Mouse (Mus musculus) myocyte (in vitro differentiated cells): ENCODE results near the gene Mybpc1. TPM values are rescaled to one million over a fixed set of nuclear protein-coding genes. Genes with fewer than 3 reads are reported as not detected.

Source experiments
- H3K27me3 ChIP-seq: one replicate; pipeline ENCODE4 v1.6.1; 2011; ENCODE audit not compliant: control insufficient read depth, insufficient read depth, insufficient read length
- H3K36me3 ChIP-seq: one replicate; pipeline ENCODE4 v1.6.1; 2011; ENCODE audit not compliant: control insufficient read depth, insufficient read depth
- H3K4me2 ChIP-seq: one replicate; pipeline ENCODE4 v1.6.1; 2011; ENCODE audit warnings: low read depth, control low read depth
- H3K4me3 ChIP-seq: one replicate; pipeline ENCODE4 v1.5.1; 2011; ENCODE audit warnings: mild to moderate bottlenecking, control low read depth, moderate library complexity
- H3K79me2 ChIP-seq: one replicate; pipeline ENCODE4 v1.6.1; 2011; ENCODE audit not compliant: control insufficient read depth, insufficient read depth
- H3ac ChIP-seq: one replicate; pipeline ENCODE4 v1.6.1; 2011; ENCODE audit not compliant: control insufficient read depth, insufficient read length
- CEBPB ChIP-seq: IDR thresholded peaks from 2 replicates; pipeline ENCODE4 v1.6.1; 2011; ENCODE audit warnings: mild to moderate bottlenecking, moderate library complexity; ENCODE audit not compliant: poor library complexity, insufficient read depth, severe bottlenecking
- E2F4 ChIP-seq: IDR thresholded peaks from one replicate; pipeline ENCODE4 v1.6.1; 2011; ENCODE audit warnings: mild to moderate bottlenecking, control low read depth, moderate library complexity; ENCODE audit not compliant: insufficient read depth
- MAX ChIP-seq: IDR thresholded peaks from one replicate; pipeline ENCODE4 v1.6.1; 2011; ENCODE audit warnings: low read depth, mild to moderate bottlenecking, control low read depth
- MYOD1 ChIP-seq, 3 experiments: IDR thresholded peaks; one replicate each; pipeline ENCODE4 v1.6.1; 2011; ENCODE audit warnings: control low read depth in 2 of 3, low read depth in 2 of 3, mild to moderate bottlenecking in 2 of 3, moderate library complexity in 1 of 3; ENCODE audit not compliant: insufficient read length in 2 of 3, control insufficient read depth in 1 of 3
- MYOG ChIP-seq, 3 experiments: IDR thresholded peaks; one replicate each; pipeline ENCODE4 v1.6.1; 2011; ENCODE audit warnings: control low read depth in 2 of 3, low read depth in 2 of 3, mild to moderate bottlenecking in 2 of 3; ENCODE audit not compliant: insufficient read length in 2 of 3, control insufficient read depth in 1 of 3, insufficient read depth in 1 of 3
- POLR2A ChIP-seq: IDR thresholded peaks from one replicate; pipeline ENCODE4 v1.6.1; 2011; ENCODE audit warnings: low read depth, mild to moderate bottlenecking, control low read depth, moderate library complexity; ENCODE audit not compliant: insufficient read length
- POLR2AphosphoS2 ChIP-seq: IDR thresholded peaks from one replicate; pipeline ENCODE4 v1.6.1; 2011; ENCODE audit warnings: low read depth, control low read depth; ENCODE audit not compliant: insufficient read length
- REST ChIP-seq: IDR thresholded peaks from one replicate; pipeline ENCODE4 v1.6.1; 2011; ENCODE audit warnings: mild to moderate bottlenecking, control low read depth, moderate library complexity; ENCODE audit not compliant: insufficient read depth, insufficient read length
- SRF ChIP-seq: IDR thresholded peaks from one replicate; pipeline ENCODE4 v1.6.1; 2011; ENCODE audit warnings: low read depth; ENCODE audit not compliant: control insufficient read depth, insufficient read length
- TCF12 ChIP-seq: IDR thresholded peaks from one replicate; pipeline ENCODE4 v1.6.1; 2011; ENCODE audit warnings: mild to moderate bottlenecking, control low read depth; ENCODE audit not compliant: poor library complexity, insufficient read depth, severe bottlenecking
- TCF3 ChIP-seq: IDR thresholded peaks from one replicate; pipeline ENCODE4 v1.6.1; 2011; ENCODE audit warnings: low read depth, control low read depth; ENCODE audit not compliant: insufficient read length
- USF1 ChIP-seq: IDR thresholded peaks from one replicate; pipeline ENCODE4 v1.6.1; 2011; ENCODE audit warnings: low read depth, mild to moderate bottlenecking, control low read depth, moderate library complexity
- polyA plus RNA-seq: library from polyadenylated mRNA; unstranded; fragments of >200 nt; fragmentation: generic; extraction: Trizol; gene quantifications from one replicate; pipeline ENCODE4 v1.2.1, GENCODE M21; 2012; ENCODE audit warnings: missing spikeins

Mybpc1 gene
- polyA plus RNA-seq, 1 experiment, result 21.9 TPM

- Histone ChIP-seq H3ac (no peak overlapping the region), H3K4me2 (no peak overlapping the region), H3K4me3 (no peak overlapping the region), H3K27me3 (no peaks in the 10 kb centered on the region), H3K79me2 (no peaks in the 10 kb centered on the region), H3K36me3 (no peaks in the 10 kb centered on the region)
- TF ChIP-seq POLR2AphosphoS2 (no peak), MYOD1 (IDR thresholded peaks at IDR 0.05; ENCODE audit: control insufficient read depth in 1 of 3, insufficient read length in 2 of 3, low read depth in 2 of 3) (peak in 1 of 3 experiments; percentile 33), MYOG (IDR thresholded peaks at IDR 0.05; ENCODE audit: control insufficient read depth in 1 of 3, insufficient read depth in 1 of 3, insufficient read length in 2 of 3, low read depth in 2 of 3) (peak in 2 of 3 experiments; percentile 19 to 51)
Observed at GRCm38 (mm10) chr10:88514495-88514894, 90.5 kb downstream of the Mybpc1 start.

GRCm38 (mm10) chr10:88513574-88514135, 91.3 kb downstream of the Mybpc1 start:
- no peaks in the 10 kb centered on the region for H3K27me3 ChIP-seq
- H3K79me2 ChIP-seq, result no peaks in the 10 kb centered on the region
- H3K4me3 ChIP-seq, result no peak overlapping the region
- no peaks in the 10 kb centered on the region for H3K36me3 ChIP-seq
- no peak overlapping the region for H3K4me2 ChIP-seq
- H3ac ChIP-seq, result no peak overlapping the region
- TF ChIP-seq E2F4 (no peak), SRF (no peak), REST (no peak), MYOG (IDR thresholded peaks at IDR 0.05; ENCODE audit: control insufficient read depth in 1 of 3, insufficient read depth in 1 of 3, insufficient read length in 2 of 3, low read depth in 2 of 3) (no peak), MYOD1 (IDR thresholded peaks at IDR 0.05; ENCODE audit: control insufficient read depth in 1 of 3, insufficient read length in 2 of 3, low read depth in 2 of 3) (no peak)

GRCm38 (mm10) chr10:88511355-88511754, 93.6 kb downstream of the Mybpc1 start:
- H3K36me3 ChIP-seq, result no peaks in the 10 kb centered on the region
- no peak overlapping the region for H3K4me2 ChIP-seq
- TF ChIP-seq SRF, result no peak
- TF ChIP-seq MYOG (IDR thresholded peaks at IDR 0.05; ENCODE audit: control insufficient read depth in 1 of 3, insufficient read depth in 1 of 3, insufficient read length in 2 of 3, low read depth in 2 of 3), result no peak
- no peak for TF ChIP-seq TCF12
- TF ChIP-seq POLR2A, result no peak
- no peak for TF ChIP-seq E2F4
- no peak for TF ChIP-seq MAX
- no peak for TF ChIP-seq MYOD1 (IDR thresholded peaks at IDR 0.05; ENCODE audit: control insufficient read depth in 1 of 3, insufficient read length in 2 of 3, low read depth in 2 of 3)
- TF ChIP-seq CEBPB, result no peak
- TF ChIP-seq POLR2AphosphoS2, result no peak
- TF ChIP-seq TCF3, result no peak
- no peak for TF ChIP-seq REST
- no peak for TF ChIP-seq USF1
- no peak overlapping the region for H3ac ChIP-seq
- H3K27me3 ChIP-seq, result no peaks in the 10 kb centered on the region
- H3K4me3 ChIP-seq, result no peak overlapping the region
- no peaks in the 10 kb centered on the region for H3K79me2 ChIP-seq

- no peak for TF ChIP-seq POLR2AphosphoS2
- Histone ChIP-seq H3ac (no peak overlapping the region), H3K27me3 (no peaks in the 10 kb centered on the region), H3K79me2 (no peaks in the 10 kb centered on the region), H3K4me2 (no peak overlapping the region), H3K4me3 (no peak overlapping the region), H3K36me3 (no peaks in the 10 kb centered on the region)
Observed at GRCm38 (mm10) chr10:88510503-88511271, 94.3 kb downstream of the Mybpc1 start.

- Histone ChIP-seq H3ac (no peak overlapping the region), H3K4me3 (no peak overlapping the region), H3K4me2 (no peak overlapping the region), H3K36me3 (no peaks in the 10 kb centered on the region), H3K79me2 (no peaks in the 10 kb centered on the region), H3K27me3 (no peaks in the 10 kb centered on the region)
- TF ChIP-seq REST (no peak), POLR2AphosphoS2 (no peak), POLR2A (no peak), TCF3 (no peak)
Observed at GRCm38 (mm10) chr10:88507691-88508143, 97.2 kb downstream of the Mybpc1 start.
